Mouse (Mus musculus) v-Abl transformed pro-B cells (cell line): ENCODE measurements around the gene Xiap.
"Not testable (repeated sequence)": the region's sequence is repeated elsewhere in the genome, so short reads cannot be mapped to it uniquely, and the experiment has no call there.

Experiments used
- in situ Hi-C, 2 experiments: fragments of 400-800 bp; cut with MboI; formaldehyde crosslinking; loops; one replicate each; pipeline ENCODE4 v1.15.1; 2025; ENCODE audit not compliant: unreplicated experiment in 2 of 2

Gene Xiap

GRCm38 (mm10) chrX:42059282-42060068 lies at the start of gene Xiap:
Gene Xiap (plus strand): TSS chrX:42059679.
- in situ Hi-C loops, result no loop called here

GRCm38 (mm10) chrX:42012677-42013208 lies 46.7 kb upstream of the Xiap start:
- in situ Hi-C loops, result no loop called here

- in situ Hi-C loops, result no loop called here
Measured at GRCm38 (mm10) chrX:42013776-42014175, 45.7 kb upstream of the Xiap start.

- in situ Hi-C loops, result no loop called here
Measured at GRCm38 (mm10) chrX:42014502-42014901, 45.0 kb upstream of the Xiap start.

- in situ Hi-C loops, result no loop called here
Measured at GRCm38 (mm10) chrX:42018030-42018429, 41.4 kb upstream of the Xiap start.

- in situ Hi-C loops, result no loop called here
Measured at GRCm38 (mm10) chrX:42019441-42019840, 40.0 kb upstream of the Xiap start.

- in situ Hi-C loops, result not testable (repeated sequence)
Measured at GRCm38 (mm10) chrX:42025802-42026440, 33.6 kb upstream of the Xiap start.

- in situ Hi-C loops, result not testable (repeated sequence)
Measured at GRCm38 (mm10) chrX:42026981-42027380, 32.5 kb upstream of the Xiap start.

GRCm38 (mm10) chrX:42033111-42033693 lies 26.3 kb upstream of the Xiap start:
- in situ Hi-C loops, result loop anchor here (5.0 kb wide), 3 partner anchors 109 to 484 kb away; no protein-coding TSS in a partner anchor

- in situ Hi-C loops, result loop anchor here (5.0 kb wide), 3 partner anchors 108 to 483 kb away; no protein-coding TSS in a partner anchor
Measured at GRCm38 (mm10) chrX:42033911-42034310, 25.6 kb upstream of the Xiap start.

GRCm38 (mm10) chrX:42039481-42039880 lies 20.0 kb upstream of the Xiap start:
- in situ Hi-C loops, result no loop called here

GRCm38 (mm10) chrX:42044935-42045334 lies 14.5 kb upstream of the Xiap start:
- in situ Hi-C loops, result no loop called here

- in situ Hi-C loops, result no loop called here
Measured at GRCm38 (mm10) chrX:42050652-42051643, 8.5 kb upstream of the Xiap start.

- in situ Hi-C loops, result no loop called here
Measured at GRCm38 (mm10) chrX:42057012-42057411, 2.5 kb upstream of the Xiap start.

GRCm38 (mm10) chrX:42057873-42058272 lies 1.6 kb upstream of the Xiap start:
- in situ Hi-C loops, result no loop called here

GRCm38 (mm10) chrX:42063621-42064020 lies 4.1 kb downstream of the Xiap start:
- in situ Hi-C loops, result no loop called here

- in situ Hi-C loops, result no loop called here
Measured at GRCm38 (mm10) chrX:42065086-42065485, 5.6 kb downstream of the Xiap start.

GRCm38 (mm10) chrX:42066771-42067170 lies 7.3 kb downstream of the Xiap start:
- in situ Hi-C loops, result no loop called here

GRCm38 (mm10) chrX:42067791-42068200 lies 8.3 kb downstream of the Xiap start:
- in situ Hi-C loops, result no loop called here
